Mouse (Mus musculus) layer of hippocampus, postnatal 25 days (tissue): ENCODE results near the gene Ccdc15. TPM values are rescaled to one million over a fixed set of nuclear protein-coding genes. Genes with fewer than 3 reads are reported as not detected.
"Not testable (repeated sequence)": the region's sequence is repeated elsewhere in the genome, so short reads cannot be mapped to it uniquely, and the experiment has no call there.

Experiments used
- DNase-seq, 2 experiments: peaks; one replicate each; pipeline ENCODE4 v3.0.0; 2022; ENCODE audit warnings: mixed read lengths in 2 of 2, low spot score in 1 of 2; ENCODE audit errors: extremely low spot score in 1 of 2
- total RNA-seq, 2 experiments: library from RNA; stranded (reverse); gene quantifications; 2 replicates each; pipeline ENCODE4 v1.2.3; 2021

Gene Ccdc15
- total RNA-seq, 2 experiments from 2014 or later: 1.4 to 2.2 TPM

GRCm38 (mm10) chr9:37354485-37354884 lies 6.3 kb upstream of the Ccdc15 start:
- DNase-seq: no peak

- no peak for DNase-seq
Measured at GRCm38 (mm10) chr9:37351266-37351665, 3.0 kb upstream of the Ccdc15 start.

- no peak for DNase-seq
Measured at GRCm38 (mm10) chr9:37349050-37349449, 818 bp upstream of the Ccdc15 start.

- no peak for DNase-seq
Measured at GRCm38 (mm10) chr9:37347184-37347987, 846 bp downstream of the Ccdc15 start.

- no peak for DNase-seq
Measured at GRCm38 (mm10) chr9:37345406-37345805, 2.8 kb downstream of the Ccdc15 start.

GRCm38 (mm10) chr9:37329456-37329855 lies 18.8 kb downstream of the Ccdc15 start:
- no peak for DNase-seq

GRCm38 (mm10) chr9:37301720-37302119 lies 46.5 kb downstream of the Ccdc15 start:
- DNase-seq: no peak

- not testable (repeated sequence) for DNase-seq
Measured at GRCm38 (mm10) chr9:37300501-37300900, 47.7 kb downstream of the Ccdc15 start.

GRCm38 (mm10) chr9:37295586-37295985 lies 52.6 kb downstream of the Ccdc15 start:
- DNase-seq: no peak

- DNase-seq: no peak
Measured at GRCm38 (mm10) chr9:37266622-37267021, 81.6 kb downstream of the Ccdc15 start.

GRCm38 (mm10) chr9:37255889-37256225 lies 92.4 kb downstream of the Ccdc15 start:
- peak in 1 of 2 experiments; percentile 50 for DNase-seq

- DNase-seq: peak; percentile 53
Measured at GRCm38 (mm10) chr9:37255149-37255888, 92.9 kb downstream of the Ccdc15 start, which contains the start of gene Slc37a2. Gene Slc37a2 (minus strand): TSS chr9:37255738.

- no peak for DNase-seq
Measured at GRCm38 (mm10) chr9:37254531-37255110, 93.6 kb downstream of the Ccdc15 start.

GRCm38 (mm10) chr9:37250631-37251030 lies 97.6 kb downstream of the Ccdc15 start:
- no peak for DNase-seq

GRCm38 (mm10) chr9:37249976-37250375 lies 98.3 kb downstream of the Ccdc15 start:
- DNase-seq: no peak

- no peak for DNase-seq
Measured at GRCm38 (mm10) chr9:37248381-37248906, 99.8 kb downstream of the Ccdc15 start.

GRCm38 (mm10) chr9:37247429-37247828 lies 100.8 kb downstream of the Ccdc15 start:
- DNase-seq: no peak

- DNase-seq: no peak
Measured at GRCm38 (mm10) chr9:37245810-37246209, 102.4 kb downstream of the Ccdc15 start.

- no peak for DNase-seq
Measured at GRCm38 (mm10) chr9:37245404-37245803, 102.8 kb downstream of the Ccdc15 start.

GRCm38 (mm10) chr9:37244600-37244999 lies 103.6 kb downstream of the Ccdc15 start:
- DNase-seq: no peak

GRCm38 (mm10) chr9:37242764-37243163 lies 105.5 kb downstream of the Ccdc15 start:
- DNase-seq: no peak
